Mouse (Mus musculus): ENCODE results near the gene Vmn1r21. TPM values are rescaled to one million over a fixed set of nuclear protein-coding genes. Genes with fewer than 3 reads are reported as not detected.
A peak's percentile ranks its signal among the peaks of the same experiment; 100 is the strongest.
"Not testable (repeated sequence)": the region's sequence is repeated elsewhere in the genome, so short reads cannot be mapped to it uniquely, and the experiment has no call there.

Vmn1r21 gene
- not detected in 2 replicates for polyA plus RNA-seq (2015; fragmentation: Nextera tagmentation; extraction: Ambion mirVana)

- no peak within 1 kb of the TSS for H3K27ac ChIP-seq
These were observed at the start of gene Vmn1r21 for GRCm38 (mm10) chr6:57850286-57850685. Gene Vmn1r21, minus strand, starts transcription at chr6:57850343.

GRCm38 (mm10) chr6:57859043-57860042, 9.2 kb upstream of the Vmn1r21 start:
- 49% methylated on average over 6 of the region's 6 CpGs for WGBS
- H3K4me3 ChIP-seq (replicated peaks), result no peak overlapping the region
- ATAC-seq, result peak; percentile 95
- no peaks in the 10 kb centered on the region for H3K36me3 ChIP-seq
- peak overlapping the region; percentile 9; the same call in 1 of the 2 replicates for H3K4me2 ChIP-seq (replicated peaks)
- no peak overlapping the region for H3K27ac ChIP-seq
- H3K9ac ChIP-seq (replicated peaks), result no peak overlapping the region
- no peaks in the 10 kb centered on the region for H3K9me3 ChIP-seq
- H3K27me3 ChIP-seq, result no peaks in the 10 kb centered on the region
- no peaks in the 10 kb centered on the region for H3K4me1 ChIP-seq (replicated peaks)

More at GRCm38 (mm10) chr6:57850286-57850685, at the start of gene Vmn1r21:
- Histone ChIP-seq H3K27me3 (no peaks in the 10 kb centered on the region), H3K36me3 (no peaks in the 10 kb centered on the region), H3K4me2 (replicated peaks) (no peak within 1 kb of the TSS), H3K4me3 (replicated peaks) (no peak within 1 kb of the TSS), H3K9me3 (no peaks in the 10 kb centered on the region), H3K9ac (replicated peaks) (no peak within 1 kb of the TSS), H3K4me1 (replicated peaks) (no peaks in the 10 kb centered on the region)
- ATAC-seq, result no peak
- 78% methylated on average over 1 of the region's 1 CpGs for WGBS

GRCm38 (mm10) chr6:57851177-57851576, 1.0 kb upstream of the Vmn1r21 start:
- not testable (repeated sequence) for H3K9me3 ChIP-seq; H3K27ac ChIP-seq; H3K4me2 ChIP-seq (replicated peaks); ATAC-seq; H3K27me3 ChIP-seq; H3K4me1 ChIP-seq (replicated peaks); H3K36me3 ChIP-seq; H3K9ac ChIP-seq (replicated peaks); H3K4me3 ChIP-seq (replicated peaks)
- 93% methylated on average over 5 of the region's 5 CpGs for WGBS

DNA sequence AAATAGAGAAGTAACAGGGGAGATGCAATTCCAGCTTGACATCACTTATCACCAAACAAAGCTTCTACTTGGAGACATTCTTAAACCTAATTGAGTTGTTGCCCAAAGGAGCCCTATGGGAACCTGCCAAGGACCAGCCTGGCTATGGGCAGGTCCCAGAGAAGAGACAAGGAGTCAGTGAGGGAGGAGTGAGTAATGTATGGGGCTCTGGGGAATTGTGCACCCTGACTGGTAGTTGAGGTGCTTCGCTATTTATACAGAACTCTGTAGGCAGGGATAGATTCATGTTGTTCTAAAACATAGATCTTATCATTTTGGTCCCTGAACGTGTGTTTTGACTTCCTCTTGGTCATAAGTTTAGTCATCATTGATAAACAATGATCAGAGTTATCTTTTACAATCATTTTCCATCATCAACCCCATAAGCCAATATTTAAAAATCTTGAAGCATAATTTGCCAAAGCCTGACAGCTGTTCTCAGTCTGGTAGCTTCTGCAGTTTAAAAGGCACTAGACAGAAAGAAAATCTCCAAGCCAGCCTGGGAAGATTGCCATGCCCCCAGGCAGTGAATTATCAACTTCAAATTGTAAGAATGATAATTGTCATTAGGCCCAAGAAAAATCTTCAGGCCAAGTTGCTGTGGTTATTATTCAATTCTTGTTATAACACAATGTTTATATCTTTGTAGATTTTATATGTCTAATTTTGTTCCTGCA, 10.3 kb downstream of the Vmn1r21 start:
- H3K27ac ChIP-seq, result no peak overlapping the region

GRCm38 (mm10) chr6:57825259-57825715, 24.9 kb downstream of the Vmn1r21 start:
- Histone ChIP-seq H3K4me1 (replicated peaks) (peaks cover 19% of the 10 kb centered on the region), H3K4me2 (replicated peaks) (peak overlapping the region; percentile 55), H3K27ac (peak overlapping the region; percentile 94), H3K9ac (replicated peaks) (peak overlapping the region; percentile 99), H3K27me3 (no peaks in the 10 kb centered on the region), H3K36me3 (no peaks in the 10 kb centered on the region), H3K4me3 (replicated peaks) (peak overlapping the region; percentile 87), H3K9me3 (no peaks in the 10 kb centered on the region)
- 8% methylated on average over 5 of the region's 5 CpGs for WGBS
- no peak for ATAC-seq

More for the DNA sequence above, 10.3 kb downstream of the Vmn1r21 start:
- no peak overlapping the region for H3K9ac ChIP-seq (replicated peaks)
- no peaks in the 10 kb centered on the region for H3K9me3 ChIP-seq
- H3K4me2 ChIP-seq (replicated peaks), result no peak overlapping the region
- no peaks in the 10 kb centered on the region for H3K36me3 ChIP-seq
- H3K4me3 ChIP-seq (replicated peaks), result no peak overlapping the region
- no peaks in the 10 kb centered on the region for H3K27me3 ChIP-seq
- no peaks in the 10 kb centered on the region for H3K4me1 ChIP-seq (replicated peaks)
- no peak for ATAC-seq
- 83% methylated on average over 2 of the region's 2 CpGs for WGBS

DNA sequence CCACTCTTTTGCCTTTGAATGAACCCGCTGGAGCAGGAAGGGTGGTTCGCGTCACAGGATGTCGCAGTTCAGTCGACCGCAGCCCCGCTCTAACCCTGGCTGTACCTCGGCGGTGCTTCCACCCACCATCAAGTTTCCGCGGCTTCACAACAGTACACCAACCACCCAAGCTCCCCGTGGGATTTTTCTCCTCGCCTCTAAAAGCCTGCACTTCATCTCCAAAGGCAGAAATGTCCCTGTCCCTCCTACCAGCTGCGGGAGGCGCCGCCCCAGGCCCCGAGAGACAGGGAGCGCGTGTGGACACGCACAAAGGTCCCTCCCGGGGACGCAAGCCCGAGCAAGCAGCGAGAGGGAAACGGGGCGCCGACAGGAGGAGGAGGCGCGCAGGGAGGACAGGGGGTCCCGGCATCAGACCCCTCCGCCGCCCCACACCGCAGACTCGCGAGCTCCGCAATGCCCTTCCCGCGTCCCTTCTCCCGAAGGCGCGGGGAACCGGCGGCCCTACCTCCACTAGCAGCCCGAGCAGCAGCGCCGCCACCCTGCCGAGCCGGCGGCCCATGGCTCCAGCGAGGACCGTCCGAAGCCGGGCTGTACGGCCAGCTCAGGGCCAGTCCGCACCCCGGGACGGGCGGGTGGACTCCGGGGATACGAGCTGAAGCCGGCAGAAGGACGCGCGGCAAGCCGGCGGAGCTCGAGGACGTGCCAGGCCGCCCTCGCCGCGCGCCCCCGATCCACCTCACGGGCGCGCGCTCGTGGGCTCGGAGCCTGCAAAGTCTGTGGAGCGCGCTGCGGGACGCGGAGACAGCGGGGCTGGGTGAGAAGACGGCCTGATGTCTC, 25.5 kb downstream of the Vmn1r21 start, which contains the start of gene Vopp1:
Gene Vopp1 (minus strand): TSS at position 738 of the 837 bp plus-strand sequence.
- peak within 1 kb of the TSS; percentile 55 for H3K4me2 ChIP-seq (replicated peaks)
- H3K9ac ChIP-seq (replicated peaks), result peak within 1 kb of the TSS; percentile 99
- under 1% methylated on average over 87 of the region's 87 CpGs for WGBS
- H3K36me3 ChIP-seq, result no peaks in the 10 kb centered on the region
- H3K9me3 ChIP-seq, result no peaks in the 10 kb centered on the region
- peak; percentile 95 for ATAC-seq
- H3K4me3 ChIP-seq (replicated peaks), result peak within 1 kb of the TSS; percentile 87
- H3K27ac ChIP-seq, result peak within 1 kb of the TSS; percentile 94
- peaks cover 19% of the 10 kb centered on the region for H3K4me1 ChIP-seq (replicated peaks)
- no peaks in the 10 kb centered on the region for H3K27me3 ChIP-seq

DNA sequence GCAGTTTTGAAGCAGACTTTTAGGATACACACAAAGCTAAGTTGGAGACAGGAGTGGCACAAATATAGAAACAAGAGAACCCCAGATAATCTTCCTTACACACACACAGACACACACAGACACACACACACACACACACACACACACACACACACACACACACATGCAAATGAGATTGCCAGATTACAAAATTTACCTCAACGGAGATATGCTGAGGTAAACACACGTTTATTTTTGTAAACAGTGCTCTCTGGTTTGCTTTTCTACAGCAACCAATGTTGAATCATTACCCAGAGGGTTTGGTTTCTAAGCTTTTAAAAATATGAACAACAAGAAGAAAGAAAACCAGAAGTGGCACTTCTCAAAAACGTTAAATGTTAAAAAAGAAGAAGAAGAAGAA, 26.7 kb downstream of the Vmn1r21 start:
- H3K36me3 ChIP-seq, result no peaks in the 10 kb centered on the region
- peaks cover 19% of the 10 kb centered on the region for H3K4me1 ChIP-seq (replicated peaks)
- no peak overlapping the region for H3K27ac ChIP-seq
- H3K4me2 ChIP-seq (replicated peaks), result peak overlapping the region; percentile 47
- H3K4me3 ChIP-seq (replicated peaks), result peak overlapping the region; percentile 25
- H3K9ac ChIP-seq (replicated peaks), result 0 out of 2 replicates have a peak overlapping the region, but pooled peaks have one; percentile 41
- H3K9me3 ChIP-seq, result no peaks in the 10 kb centered on the region
- no peak for ATAC-seq
- 40% methylated on average over 3 of the region's 3 CpGs for WGBS
- no peaks in the 10 kb centered on the region for H3K27me3 ChIP-seq

DNA sequence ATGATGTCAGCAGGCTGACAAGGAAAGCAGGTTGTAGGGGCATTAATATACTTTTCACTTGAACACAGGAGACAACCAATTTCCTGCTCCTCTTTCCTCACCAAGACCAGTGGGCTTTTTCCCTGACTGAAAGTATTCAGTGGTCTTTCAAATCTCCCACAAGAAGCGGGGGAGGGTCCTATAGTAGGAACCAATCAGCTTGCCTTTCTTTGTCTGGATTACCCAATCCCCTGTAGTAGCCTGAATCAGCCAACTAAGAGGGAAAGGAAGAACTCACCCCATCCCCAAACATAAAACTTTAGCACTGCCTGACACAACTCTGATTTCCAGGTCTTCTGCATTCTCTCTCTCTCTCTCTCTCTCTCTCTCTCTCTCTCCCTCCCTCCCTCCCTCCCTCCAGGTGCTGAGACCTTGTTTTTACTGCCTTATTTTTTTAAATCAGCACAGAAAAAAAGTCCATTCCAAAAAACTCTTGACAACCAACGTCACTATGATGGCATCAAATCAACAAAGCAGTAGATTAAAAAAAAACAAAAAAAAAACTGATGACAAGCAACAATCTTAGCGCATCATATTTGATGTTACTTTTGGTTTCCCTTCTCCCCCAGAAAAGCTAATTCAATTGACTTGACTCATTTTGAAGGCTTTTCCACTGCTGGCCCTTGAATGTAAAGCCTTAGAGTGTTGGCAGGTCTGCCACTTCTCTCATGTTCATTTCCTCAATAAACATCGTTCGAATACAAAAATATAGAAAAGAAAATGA, 27.3 kb downstream of the Vmn1r21 start:
- Histone ChIP-seq H3K27ac (no peak overlapping the region), H3K27me3 (no peaks in the 10 kb centered on the region), H3K36me3 (no peaks in the 10 kb centered on the region), H3K9me3 (no peaks in the 10 kb centered on the region), H3K4me1 (replicated peaks) (peaks cover 19% of the 10 kb centered on the region), H3K9ac (replicated peaks) (no peak overlapping the region), H3K4me2 (replicated peaks) (peak overlapping the region; percentile 47), H3K4me3 (replicated peaks) (peak overlapping the region; percentile 25)
- WGBS, result 66% methylated on average over 5 of the region's 5 CpGs
- peak; percentile 64 for ATAC-seq

DNA sequence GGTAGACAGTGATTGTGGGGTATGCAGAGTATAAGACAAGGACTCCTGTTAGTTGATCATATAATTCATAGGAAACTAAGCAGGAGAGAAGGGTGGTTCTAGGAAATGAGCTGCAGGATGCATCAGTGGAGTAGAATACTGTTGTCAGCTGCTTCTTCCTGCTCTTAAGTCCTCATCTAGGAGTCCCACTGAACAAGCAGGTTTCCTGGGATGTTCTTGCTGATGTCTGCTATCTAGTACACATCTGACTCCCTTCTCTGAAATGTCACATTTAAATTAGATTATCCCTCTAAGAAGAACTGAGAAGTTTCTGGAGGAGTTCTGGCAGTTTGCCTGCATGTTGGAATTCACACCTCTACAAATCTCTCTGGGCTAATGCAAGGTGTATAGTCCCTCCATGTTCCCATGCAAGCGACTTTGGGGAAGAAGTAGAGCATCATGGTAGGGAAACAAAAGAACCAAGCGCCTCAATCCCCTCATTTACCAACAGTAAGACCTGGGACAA, 35.7 kb downstream of the Vmn1r21 start:
- ATAC-seq, result no peak
- Histone ChIP-seq H3K4me2 (replicated peaks) (no peak overlapping the region), H3K9ac (replicated peaks) (no peak overlapping the region), H3K27ac (no peak overlapping the region), H3K4me1 (replicated peaks) (no peaks in the 10 kb centered on the region), H3K4me3 (replicated peaks) (no peak overlapping the region), H3K27me3 (no peaks in the 10 kb centered on the region), H3K36me3 (no peaks in the 10 kb centered on the region), H3K9me3 (peaks cover 3% of the 10 kb centered on the region)
- WGBS, result 97% methylated on average over 2 of the region's 2 CpGs

DNA sequence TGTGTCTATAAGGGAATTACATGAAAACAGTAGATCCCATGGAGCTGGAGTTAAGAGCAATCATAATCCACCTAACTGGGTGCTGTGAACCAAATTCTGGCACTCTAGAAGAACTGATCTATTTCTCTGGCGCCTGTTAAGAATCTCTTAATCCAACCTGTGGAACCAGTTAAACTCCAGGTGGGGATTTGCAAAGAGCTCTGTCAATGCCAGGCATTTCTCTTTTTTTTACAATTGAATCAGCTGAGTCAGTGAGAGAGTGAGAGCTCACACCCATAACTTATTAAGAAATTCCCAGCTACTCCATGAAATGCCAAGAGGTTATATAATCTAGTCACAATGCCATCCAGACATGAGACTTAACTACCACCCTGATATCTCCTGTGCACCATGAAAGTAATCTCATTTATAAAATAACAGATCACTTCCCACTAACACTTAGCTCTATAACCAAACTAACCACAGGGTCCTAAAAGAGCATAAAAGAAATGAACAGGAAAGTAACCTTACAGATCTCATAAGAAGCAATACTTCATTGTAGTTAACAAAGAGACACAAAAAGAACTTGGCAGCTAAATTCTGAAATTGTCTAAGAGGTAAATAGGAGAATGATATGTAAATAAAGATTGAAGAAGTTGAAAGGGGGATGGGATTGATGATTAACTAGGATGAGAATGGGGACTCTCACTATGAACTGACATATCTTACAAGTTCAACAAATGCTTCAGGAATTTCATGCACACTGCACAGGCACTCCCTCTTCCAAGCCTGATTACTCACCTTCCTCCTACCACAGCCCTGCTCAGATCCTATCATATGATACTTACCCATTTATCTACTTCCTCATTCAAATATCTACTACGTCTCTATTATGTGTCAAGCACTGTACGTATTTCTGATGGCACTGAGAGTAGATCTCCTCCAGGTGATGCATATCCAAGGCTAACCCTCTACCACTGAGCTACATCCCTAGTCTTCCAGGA, 38.1 kb downstream of the Vmn1r21 start:
- no peak for ATAC-seq
- Histone ChIP-seq H3K4me2 (replicated peaks) (no peak overlapping the region), H3K27ac (no peak overlapping the region), H3K36me3 (peaks cover 10% of the 10 kb centered on the region), H3K9me3 (peaks cover 9% of the 10 kb centered on the region), H3K27me3 (no peaks in the 10 kb centered on the region), H3K4me1 (replicated peaks) (no peaks in the 10 kb centered on the region), H3K9ac (replicated peaks) (no peak overlapping the region), H3K4me3 (replicated peaks) (no peak overlapping the region)
- 92% methylated on average over 3 of the region's 3 CpGs for WGBS
